Mouse (Mus musculus): ENCODE measurements around the gene P2ry4.

P2ry4 gene

DNA sequence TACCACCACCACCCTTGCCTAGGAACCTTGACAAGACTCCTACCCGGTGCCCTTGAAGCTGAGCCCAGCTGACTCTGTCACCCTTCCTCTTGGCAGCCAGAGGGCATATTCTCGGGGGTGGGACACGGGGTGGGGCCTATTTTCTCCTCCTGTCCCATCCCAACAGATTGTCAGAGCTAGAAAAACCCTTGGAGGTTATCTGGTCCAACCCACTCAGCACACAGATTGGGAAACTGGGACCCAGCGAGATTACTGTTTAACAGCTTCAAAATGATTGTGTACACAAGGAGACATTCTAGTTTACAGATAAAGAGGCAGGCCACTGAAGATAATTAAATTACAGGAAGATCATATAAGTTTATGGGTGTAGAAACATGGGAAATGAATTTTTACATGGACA is at the start of gene P2ry4:
TSS of gene P2ry4 (minus strand) at position 79 of the 400 bp plus-strand sequence.
- no peak for DNase-seq

DNA sequence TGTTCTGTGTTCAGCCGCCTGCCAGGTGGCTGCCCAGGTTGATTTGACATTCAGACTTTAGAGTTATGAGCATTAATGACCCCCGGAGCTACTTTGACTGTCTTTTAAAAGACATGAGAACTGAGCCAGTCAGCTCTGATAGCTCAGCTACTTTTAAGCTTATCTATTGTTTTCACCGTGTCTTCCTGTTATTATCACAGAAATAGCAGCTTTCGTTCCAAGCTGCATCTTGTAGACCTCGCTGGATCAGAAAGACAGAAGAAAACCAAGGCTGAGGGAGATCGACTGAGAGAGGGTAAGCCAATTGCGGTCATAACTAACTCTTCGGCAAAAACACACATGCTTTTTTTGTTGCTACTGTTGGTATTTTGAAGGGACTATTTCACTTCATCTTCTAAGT is 43.8 kb upstream of the P2ry4 start:
- no peak for DNase-seq

DNA sequence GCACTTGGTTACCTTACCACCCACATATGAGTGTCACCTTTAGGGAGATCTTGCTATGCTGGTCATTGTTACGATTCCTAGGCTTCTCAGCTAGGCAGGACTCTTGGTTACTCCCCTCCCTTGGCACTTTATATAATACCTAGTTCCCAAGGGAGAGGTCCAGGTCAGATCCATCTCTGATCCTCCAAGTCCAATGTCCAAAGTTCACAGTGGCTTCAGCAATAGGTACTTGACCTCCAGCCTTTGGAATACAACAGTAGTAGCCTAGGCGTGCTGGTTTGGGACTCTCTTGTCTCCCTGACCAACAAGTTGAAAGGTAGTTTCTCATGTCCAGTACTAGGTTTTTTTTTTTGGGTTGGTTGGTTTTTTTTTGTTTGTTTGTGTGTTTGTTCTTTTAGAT is 34.4 kb upstream of the P2ry4 start:
- DNase-seq = no peak

- peak; percentile 85 for DNase-seq
These were observed 31.4 kb upstream of the P2ry4 start, which contains the start of gene Pdzd11 for GRCm38 (mm10) chrX:100625802-100626793. TSS of gene Pdzd11 (minus strand) at chrX:100626568.

- DNase-seq = no peak
These were observed 30.8 kb upstream of the P2ry4 start, which contains the start of gene Kif4 for GRCm38 (mm10) chrX:100625546-100625801. TSS of gene Kif4 (plus strand) at chrX:100625737.

- DNase-seq = no peak
These were observed 30.5 kb upstream of the P2ry4 start for GRCm38 (mm10) chrX:100625146-100625545.

DNA sequence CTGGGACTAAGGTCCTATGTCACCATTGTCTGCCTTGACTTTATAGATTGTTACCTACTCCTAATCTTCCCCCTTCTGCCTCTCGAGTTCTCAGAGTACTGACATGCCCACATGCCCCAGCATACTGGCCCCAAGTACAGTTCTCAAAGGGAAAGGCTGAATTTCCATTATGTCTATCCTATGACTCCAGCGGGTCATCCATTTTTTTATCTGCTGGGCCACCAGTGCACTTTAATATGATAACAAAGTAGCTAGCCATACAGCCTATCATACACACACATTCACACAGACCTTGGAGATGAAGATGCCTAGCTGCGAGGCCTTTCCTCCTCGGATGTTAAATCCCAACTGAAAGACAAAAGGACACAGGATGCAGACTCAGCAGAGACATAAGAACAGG is 29.6 kb upstream of the P2ry4 start:
- DNase-seq = no peak

DNA sequence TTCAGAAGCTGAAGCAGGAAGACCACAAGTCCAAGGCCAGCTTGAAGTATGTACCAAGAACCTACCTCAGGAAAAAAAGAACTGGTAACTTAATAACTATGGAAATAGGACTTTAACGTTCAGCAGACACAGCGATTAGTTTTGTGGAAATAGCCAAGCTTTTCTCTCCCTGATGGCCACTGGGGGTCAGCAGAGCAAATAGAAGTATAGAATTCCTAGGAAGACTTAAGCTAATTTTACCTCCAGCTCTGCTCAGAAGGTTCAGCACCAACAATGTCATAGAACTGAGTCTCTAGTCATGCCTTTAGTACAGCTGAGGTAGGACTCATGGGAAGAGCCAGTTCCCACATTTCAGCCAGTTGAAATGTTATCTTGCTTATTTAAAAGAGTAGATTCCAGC is 26.7 kb upstream of the P2ry4 start:
- no peak for DNase-seq

GRCm38 (mm10) chrX:100618488-100618887 is 23.8 kb upstream of the P2ry4 start:
- no peak for DNase-seq

GRCm38 (mm10) chrX:100605314-100605713 is 10.6 kb upstream of the P2ry4 start, which contains the start of gene Arr3:
TSS of gene Arr3 (plus strand) at chrX:100605497.
- no peak for DNase-seq

DNA sequence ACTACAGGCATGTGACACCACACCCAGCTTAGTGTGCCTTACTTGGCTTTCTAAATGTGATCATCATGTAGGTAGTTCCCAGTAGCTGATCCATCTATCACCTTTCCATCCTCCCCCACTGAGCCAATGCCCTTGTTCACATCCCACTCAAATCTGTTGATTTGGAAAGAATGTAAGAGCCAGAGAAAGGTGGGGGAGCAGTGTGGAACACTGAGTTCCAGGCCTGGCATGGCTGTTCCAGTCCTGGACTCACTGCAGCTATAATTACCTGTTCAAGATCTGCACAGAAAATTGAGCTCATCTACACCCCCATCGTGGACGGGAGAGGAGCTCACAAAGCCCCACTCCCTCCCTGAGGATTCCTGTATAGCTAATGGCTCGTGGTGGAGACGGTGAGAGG is 5.1 kb upstream of the P2ry4 start:
- peak; percentile 13 for DNase-seq

DNA sequence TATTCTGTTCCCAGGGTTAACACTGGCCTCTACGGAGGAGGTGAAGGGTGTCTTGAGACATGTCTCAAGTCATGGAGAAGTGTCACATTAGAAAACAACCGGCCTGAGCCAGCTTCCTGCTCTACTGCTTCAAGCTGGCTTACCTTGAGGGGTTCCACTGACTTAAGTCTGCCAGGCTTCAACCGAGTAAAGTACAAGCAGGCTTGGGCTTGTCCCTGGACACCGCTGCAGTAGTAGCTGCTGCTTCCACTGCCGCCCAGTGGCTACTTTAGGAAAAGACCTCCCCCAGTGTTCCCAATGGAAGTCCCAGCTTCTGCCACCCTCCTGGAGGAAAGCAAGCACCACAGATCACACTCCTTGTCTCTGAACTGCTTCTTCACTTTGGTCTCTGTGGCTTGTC is 2.8 kb upstream of the P2ry4 start:
- DNase-seq = peak; percentile 37

DNA sequence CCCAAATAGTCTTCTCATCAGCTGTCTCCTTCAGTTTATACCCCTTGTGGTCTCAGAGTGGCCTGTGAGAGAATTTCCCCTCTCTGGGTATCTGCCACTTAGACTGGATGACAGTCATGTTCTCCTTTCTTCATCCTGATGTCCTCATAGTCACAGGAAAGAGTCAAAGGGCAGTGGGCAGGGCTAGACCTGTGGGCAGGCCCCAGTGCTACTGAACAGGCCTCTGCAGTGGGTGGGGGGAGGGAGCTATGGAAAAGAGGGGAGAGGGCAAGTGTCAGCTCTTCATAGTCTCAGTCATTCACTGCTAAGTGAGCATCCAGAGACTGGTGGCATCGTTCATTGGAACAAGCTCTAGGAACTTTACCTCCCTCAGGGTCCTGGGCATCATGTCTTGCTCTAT is 22.7 kb downstream of the P2ry4 start, which contains the start of gene Awat1:
TSS of gene Awat1 (plus strand) at position 301 of the 400 bp plus-strand sequence.
- DNase-seq = no peak

DNA sequence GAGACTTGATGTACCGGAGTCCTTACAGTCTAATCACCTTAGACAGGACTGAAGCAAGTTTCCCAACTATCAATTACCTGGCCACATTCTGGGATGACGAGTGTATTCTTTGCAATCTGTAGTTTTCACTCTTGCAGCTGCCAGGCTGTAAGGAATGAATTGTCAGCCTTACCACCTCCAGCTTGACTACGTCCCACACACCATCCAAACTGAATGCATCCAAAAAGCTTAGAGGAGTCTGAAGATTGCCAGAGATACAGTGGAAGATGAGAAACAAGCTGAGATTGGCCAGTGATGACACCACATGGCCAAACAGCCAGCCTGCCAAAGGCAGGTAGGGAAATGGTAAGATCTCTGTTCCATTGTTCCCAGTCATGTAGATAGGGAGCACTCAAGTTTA is 29.0 kb downstream of the P2ry4 start:
- DNase-seq = peak; percentile 6

GRCm38 (mm10) chrX:100556026-100556425 is 38.6 kb downstream of the P2ry4 start:
- no peak for DNase-seq

Data from right cerebral cortex, postnatal 25 days (tissue).